Mouse (Mus musculus): ENCODE measurements at regions not wholly inside any gene's neighbourhood (a gene's known extent, or its start where the extent isn't known, plus 50 kb on each side); places are given as distances from the start of the nearest gene placed in this dataset.
A peak's percentile ranks its signal among the peaks of the same experiment; 100 is the strongest.

DNA sequence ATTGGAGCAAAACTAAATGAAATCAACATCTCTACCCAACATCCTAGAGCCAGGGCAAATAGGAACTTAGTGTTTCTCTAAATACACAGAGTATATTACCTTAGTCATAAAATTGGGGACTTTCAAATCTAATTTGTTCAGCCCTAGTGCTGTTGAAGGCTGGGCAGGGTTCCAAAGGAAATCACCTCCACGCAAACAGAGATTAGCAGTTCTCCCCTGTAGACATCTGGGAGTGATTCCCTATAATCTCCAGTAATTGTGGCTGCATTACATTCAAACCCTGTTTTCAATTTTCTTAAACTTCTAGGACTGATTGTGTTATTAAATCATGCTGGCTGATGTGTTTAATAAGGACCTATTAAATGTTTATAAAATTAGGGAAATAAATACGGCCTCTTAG is 519.7 kb downstream of the Ebf1 start:
- H3K36me3 ChIP-seq, result no peaks in the 10 kb centered on the region
- no peak overlapping the region for H3K4me3 ChIP-seq
- no peak overlapping the region for H3K4me2 ChIP-seq
- H3K27me3 ChIP-seq, result no peaks in the 10 kb centered on the region
- no peaks in the 10 kb centered on the region for H3K4me1 ChIP-seq
- WGBS, result 73% methylated on average over 2 of the region's 2 CpGs
- no peak overlapping the region for H3K9ac ChIP-seq
- H3K9me3 ChIP-seq, result no peaks in the 10 kb centered on the region
- ATAC-seq (ENCODE audit: borderline replicate concordance, extremely low read depth, low FRiP score, low TSS enrichment), result no peak
- H3K27ac ChIP-seq, result no peak overlapping the region

DNA sequence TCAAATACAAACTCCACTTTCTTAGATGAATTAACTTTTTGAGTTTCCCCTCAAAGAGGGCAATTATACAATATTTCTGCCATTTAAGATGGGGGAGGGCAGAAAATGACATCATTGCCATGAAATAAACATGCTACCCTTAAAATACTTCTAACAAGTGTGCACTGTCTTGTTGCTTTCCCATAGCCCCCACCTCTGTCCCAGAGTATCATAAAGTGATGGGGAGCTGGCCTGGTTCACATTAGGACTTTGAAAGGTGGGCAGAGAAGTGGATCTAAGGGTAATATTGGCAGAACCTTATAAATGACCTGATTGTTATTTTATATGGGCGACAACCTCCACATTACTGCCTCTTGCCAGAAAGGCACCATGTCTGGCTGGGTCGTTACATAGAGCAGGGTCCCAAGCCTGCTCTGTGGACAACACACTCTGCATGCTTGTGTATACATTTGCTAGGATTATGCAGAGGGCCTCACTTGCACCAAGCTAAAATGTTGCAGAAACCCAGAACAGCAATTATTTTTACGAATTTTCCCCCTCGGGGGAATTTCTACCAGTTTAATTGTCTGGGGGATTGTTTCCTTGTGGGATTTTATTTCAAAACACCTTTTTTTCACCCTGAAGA is 521.3 kb downstream of the Ebf1 start:
- Histone ChIP-seq H3K4me2 (no peak overlapping the region), H3K27me3 (no peaks in the 10 kb centered on the region), H3K9ac (no peak overlapping the region), H3K4me3 (no peak overlapping the region), H3K27ac (no peak overlapping the region), H3K4me1 (no peaks in the 10 kb centered on the region), H3K9me3 (no peaks in the 10 kb centered on the region), H3K36me3 (no peaks in the 10 kb centered on the region)
- ATAC-seq (ENCODE audit: borderline replicate concordance, extremely low read depth, low FRiP score, low TSS enrichment), result no peak
- 72% methylated on average over 4 of the region's 4 CpGs for WGBS

DNA sequence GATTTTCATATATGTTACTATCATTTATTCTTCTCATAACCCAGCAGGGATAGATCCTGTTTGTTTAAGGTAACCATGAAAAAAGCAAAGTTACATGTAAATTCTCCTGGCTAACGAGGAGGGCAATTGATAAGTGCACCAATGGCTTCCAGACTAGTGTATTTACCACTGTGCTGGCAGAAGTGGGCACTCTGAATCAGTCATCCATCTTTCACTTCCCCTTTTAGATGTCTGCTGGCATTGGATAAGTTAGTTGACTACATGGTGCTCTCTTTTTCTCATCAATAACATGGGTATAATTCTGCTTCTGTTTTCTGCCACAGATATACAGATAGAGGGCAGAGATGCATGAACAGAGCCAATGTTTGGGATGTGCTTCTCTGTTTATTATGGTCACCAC is 523.4 kb downstream of the Ebf1 start:
- WGBS, result 70% methylated on average over 1 of the region's 1 CpGs
- no peaks in the 10 kb centered on the region for H3K9me3 ChIP-seq
- no peaks in the 10 kb centered on the region for H3K4me1 ChIP-seq
- ATAC-seq (ENCODE audit: borderline replicate concordance, extremely low read depth, low FRiP score, low TSS enrichment), result no peak
- H3K27me3 ChIP-seq, result no peaks in the 10 kb centered on the region
- H3K4me2 ChIP-seq, result no peak overlapping the region
- H3K4me3 ChIP-seq, result no peak overlapping the region
- H3K27ac ChIP-seq, result no peak overlapping the region
- no peaks in the 10 kb centered on the region for H3K36me3 ChIP-seq
- no peak overlapping the region for H3K9ac ChIP-seq

DNA sequence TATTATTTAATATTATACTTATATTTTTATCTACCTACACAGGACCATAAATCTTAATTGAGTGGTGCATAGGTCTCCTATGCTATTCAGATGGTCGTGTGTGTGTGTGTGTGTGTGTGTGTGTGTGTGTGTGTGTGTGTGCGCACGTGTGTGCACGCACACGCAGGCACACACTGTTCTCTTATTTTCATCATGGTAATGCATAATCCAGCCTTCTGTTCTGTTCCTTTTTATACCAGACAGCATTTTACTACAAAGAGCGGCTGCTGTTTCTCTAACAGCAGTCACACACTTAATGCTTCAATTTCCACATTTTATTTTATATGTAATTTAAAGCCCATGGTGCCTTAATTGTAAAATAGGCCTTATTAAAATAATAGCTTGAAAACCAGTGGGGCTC is 537.0 kb downstream of the Ebf1 start:
- no peaks in the 10 kb centered on the region for H3K9me3 ChIP-seq
- WGBS, result 88% methylated on average over 6 of the region's 6 CpGs
- no peak for ATAC-seq (ENCODE audit: borderline replicate concordance, extremely low read depth, low FRiP score, low TSS enrichment)
- H3K27me3 ChIP-seq, result no peaks in the 10 kb centered on the region
- H3K9ac ChIP-seq, result no peak overlapping the region
- no peak overlapping the region for H3K4me3 ChIP-seq
- H3K4me1 ChIP-seq, result no peaks in the 10 kb centered on the region
- no peak overlapping the region for H3K27ac ChIP-seq
- H3K36me3 ChIP-seq, result no peaks in the 10 kb centered on the region
- H3K4me2 ChIP-seq, result no peak overlapping the region

DNA sequence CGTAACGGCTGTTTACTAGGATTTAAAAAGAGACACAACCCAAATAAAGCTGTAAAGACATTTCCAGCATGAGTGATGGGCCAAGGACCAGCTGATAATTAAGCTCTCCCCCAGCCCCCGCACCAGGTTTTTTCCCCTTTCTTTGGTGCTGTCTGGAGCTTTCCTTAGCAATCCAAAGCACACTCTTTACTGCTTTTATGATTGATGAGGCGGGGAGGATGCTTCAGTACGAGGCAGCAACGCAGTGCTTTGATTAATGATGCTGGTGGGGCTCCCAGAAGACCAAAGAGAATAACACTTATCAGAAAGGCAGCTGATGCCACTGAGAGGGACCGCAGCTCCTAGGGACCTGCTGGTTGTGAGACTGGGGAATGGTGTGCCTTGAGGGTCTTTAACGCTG is 537.4 kb downstream of the Ebf1 start:
- Histone ChIP-seq H3K4me2 (no peak overlapping the region), H3K4me1 (no peaks in the 10 kb centered on the region), H3K27me3 (no peaks in the 10 kb centered on the region), H3K4me3 (no peak overlapping the region), H3K9ac (no peak overlapping the region), H3K27ac (no peak overlapping the region), H3K9me3 (no peaks in the 10 kb centered on the region), H3K36me3 (no peaks in the 10 kb centered on the region)
- WGBS, result 28% methylated on average over 8 of the region's 8 CpGs
- no peak for ATAC-seq (ENCODE audit: borderline replicate concordance, extremely low read depth, low FRiP score, low TSS enrichment)

DNA sequence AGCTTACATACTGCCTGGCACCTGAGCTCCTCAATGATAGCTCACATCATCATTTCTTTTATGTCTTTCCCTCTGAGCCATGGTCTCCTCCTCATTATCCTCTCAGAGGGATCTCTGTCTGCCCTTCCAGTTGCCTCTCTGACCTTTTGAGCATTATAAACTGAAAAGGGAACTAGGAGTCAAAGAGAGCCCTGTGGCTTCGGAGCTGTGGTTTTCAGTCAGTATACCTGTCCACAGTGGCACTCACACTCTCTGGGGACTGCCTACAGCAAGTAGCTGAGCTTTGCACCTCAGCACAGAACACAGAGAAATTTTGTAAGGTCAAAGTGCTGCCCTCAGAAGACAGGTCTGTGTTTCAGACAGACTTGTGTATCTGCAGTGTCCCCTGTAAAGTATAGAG is 538.7 kb downstream of the Ebf1 start:
- no peak for ATAC-seq (ENCODE audit: borderline replicate concordance, extremely low read depth, low FRiP score, low TSS enrichment)
- 59% methylated on average over 1 of the region's 1 CpGs for WGBS
- Histone ChIP-seq H3K27me3 (no peaks in the 10 kb centered on the region), H3K36me3 (no peaks in the 10 kb centered on the region), H3K4me2 (no peak overlapping the region), H3K4me1 (no peaks in the 10 kb centered on the region), H3K4me3 (no peak overlapping the region), H3K27ac (no peak overlapping the region), H3K9me3 (no peaks in the 10 kb centered on the region), H3K9ac (no peak overlapping the region)

DNA sequence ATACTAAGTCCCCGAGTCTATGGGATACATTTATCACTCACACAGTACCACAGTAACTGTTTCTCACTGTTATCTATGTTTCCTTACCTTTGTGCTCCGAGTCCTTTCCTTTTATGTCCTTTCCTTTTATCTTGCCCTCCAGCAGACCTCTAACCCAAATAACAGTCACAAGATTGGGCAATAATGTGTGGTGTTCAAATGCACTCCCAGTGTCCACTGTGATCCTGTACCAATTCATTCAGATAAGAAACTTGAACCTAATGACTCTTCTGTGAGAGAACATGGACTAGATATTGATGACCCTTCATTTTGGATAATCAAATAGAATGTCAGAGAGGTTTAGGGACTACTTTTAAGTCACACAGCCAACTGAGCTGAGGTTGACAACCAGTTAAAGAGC is 541.2 kb downstream of the Ebf1 start:
- Histone ChIP-seq H3K4me3 (no peak overlapping the region), H3K4me1 (no peaks in the 10 kb centered on the region), H3K27me3 (no peaks in the 10 kb centered on the region), H3K36me3 (no peaks in the 10 kb centered on the region), H3K9ac (no peak overlapping the region), H3K9me3 (no peaks in the 10 kb centered on the region), H3K27ac (no peak overlapping the region), H3K4me2 (no peak overlapping the region)
- no peak for ATAC-seq (ENCODE audit: borderline replicate concordance, extremely low read depth, low FRiP score, low TSS enrichment)
- 38% methylated on average over 2 of the region's 2 CpGs for WGBS

DNA sequence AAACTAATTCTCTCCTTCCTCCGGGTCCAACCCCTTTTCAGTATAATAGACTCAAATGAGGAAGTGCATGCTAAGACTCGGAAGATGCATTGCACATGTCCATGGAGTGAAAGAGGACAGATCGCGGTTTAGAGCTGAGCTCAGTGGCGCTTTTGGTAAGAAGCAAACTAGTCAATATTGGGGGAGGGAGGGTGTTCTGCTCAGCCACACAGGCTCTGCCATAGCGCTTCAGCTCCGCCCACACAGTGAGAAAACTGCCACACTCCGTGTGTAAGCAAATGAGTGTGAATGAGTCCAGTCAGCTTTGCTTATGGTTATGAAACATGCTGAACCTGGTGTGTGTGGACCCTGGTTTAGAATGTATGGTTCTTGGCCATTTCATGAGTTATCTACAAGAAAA is 543.8 kb downstream of the Ebf1 start:
- H3K9me3 ChIP-seq, result no peaks in the 10 kb centered on the region
- no peak overlapping the region for H3K4me2 ChIP-seq
- H3K9ac ChIP-seq, result no peak overlapping the region
- no peak for ATAC-seq (ENCODE audit: borderline replicate concordance, extremely low read depth, low FRiP score, low TSS enrichment)
- H3K27ac ChIP-seq, result no peak overlapping the region
- no peaks in the 10 kb centered on the region for H3K36me3 ChIP-seq
- whole genome bisulfite sequencing, result 76% methylated on average over 8 of the region's 8 CpGs
- no peaks in the 10 kb centered on the region for H3K4me1 ChIP-seq
- H3K27me3 ChIP-seq, result no peaks in the 10 kb centered on the region
- no peak overlapping the region for H3K4me3 ChIP-seq

DNA sequence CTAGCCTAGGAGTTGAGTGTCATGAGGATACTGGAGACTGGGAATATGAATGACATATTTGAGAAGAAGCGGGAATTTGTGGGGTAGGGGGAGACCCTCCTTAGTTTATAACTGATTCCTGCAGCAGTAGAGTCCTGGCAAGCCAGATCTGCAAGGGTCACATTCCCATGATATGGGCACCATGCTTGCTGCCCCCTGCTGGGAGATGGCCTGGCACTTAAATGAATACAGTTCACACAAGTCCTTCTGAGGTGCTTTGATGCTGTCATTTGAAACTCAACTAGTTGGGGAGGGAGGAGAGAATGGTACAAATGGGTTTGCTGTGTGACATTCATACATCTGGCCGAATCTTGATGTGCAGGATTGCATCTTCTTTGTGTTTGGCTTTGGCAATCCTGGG is 556.4 kb downstream of the Ebf1 start:
- WGBS, result 84% methylated on average over 2 of the region's 2 CpGs
- Histone ChIP-seq H3K9me3 (no peaks in the 10 kb centered on the region), H3K27me3 (no peaks in the 10 kb centered on the region), H3K4me3 (no peak overlapping the region), H3K4me1 (peaks cover 10% of the 10 kb centered on the region; the same call in 1 of the 2 replicates), H3K27ac (no peak overlapping the region), H3K9ac (no peak overlapping the region), H3K4me2 (no peak overlapping the region), H3K36me3 (no peaks in the 10 kb centered on the region)
- ATAC-seq (ENCODE audit: borderline replicate concordance, extremely low read depth, low FRiP score, low TSS enrichment), result no peak

DNA sequence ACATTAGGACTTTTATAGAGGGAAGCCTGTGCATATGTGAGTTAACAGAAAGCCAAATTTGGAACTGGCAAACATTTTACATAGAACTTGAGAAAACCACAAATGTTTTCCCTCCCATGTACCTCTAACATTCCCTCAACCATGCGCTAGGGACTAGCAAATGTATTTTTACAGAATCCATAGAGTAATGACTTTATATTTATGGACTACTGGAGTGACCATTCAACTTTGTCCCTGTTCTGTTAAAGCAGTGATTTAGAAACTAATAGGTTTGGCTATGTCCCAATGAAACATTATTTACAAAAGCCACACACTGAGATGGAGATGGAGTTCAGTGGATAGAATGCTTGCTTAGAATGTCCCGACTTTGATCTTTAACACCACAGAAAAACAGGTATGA is 557.0 kb downstream of the Ebf1 start:
- 61% methylated on average over 2 of the region's 2 CpGs for WGBS
- peaks cover 10% of the 10 kb centered on the region; the same call in 1 of the 2 replicates for H3K4me1 ChIP-seq
- H3K27ac ChIP-seq, result no peak overlapping the region
- no peak overlapping the region for H3K4me3 ChIP-seq
- no peak for ATAC-seq (ENCODE audit: borderline replicate concordance, extremely low read depth, low FRiP score, low TSS enrichment)
- no peak overlapping the region for H3K9ac ChIP-seq
- no peaks in the 10 kb centered on the region for H3K27me3 ChIP-seq
- no peak overlapping the region for H3K4me2 ChIP-seq
- H3K9me3 ChIP-seq, result no peaks in the 10 kb centered on the region
- H3K36me3 ChIP-seq, result no peaks in the 10 kb centered on the region

DNA sequence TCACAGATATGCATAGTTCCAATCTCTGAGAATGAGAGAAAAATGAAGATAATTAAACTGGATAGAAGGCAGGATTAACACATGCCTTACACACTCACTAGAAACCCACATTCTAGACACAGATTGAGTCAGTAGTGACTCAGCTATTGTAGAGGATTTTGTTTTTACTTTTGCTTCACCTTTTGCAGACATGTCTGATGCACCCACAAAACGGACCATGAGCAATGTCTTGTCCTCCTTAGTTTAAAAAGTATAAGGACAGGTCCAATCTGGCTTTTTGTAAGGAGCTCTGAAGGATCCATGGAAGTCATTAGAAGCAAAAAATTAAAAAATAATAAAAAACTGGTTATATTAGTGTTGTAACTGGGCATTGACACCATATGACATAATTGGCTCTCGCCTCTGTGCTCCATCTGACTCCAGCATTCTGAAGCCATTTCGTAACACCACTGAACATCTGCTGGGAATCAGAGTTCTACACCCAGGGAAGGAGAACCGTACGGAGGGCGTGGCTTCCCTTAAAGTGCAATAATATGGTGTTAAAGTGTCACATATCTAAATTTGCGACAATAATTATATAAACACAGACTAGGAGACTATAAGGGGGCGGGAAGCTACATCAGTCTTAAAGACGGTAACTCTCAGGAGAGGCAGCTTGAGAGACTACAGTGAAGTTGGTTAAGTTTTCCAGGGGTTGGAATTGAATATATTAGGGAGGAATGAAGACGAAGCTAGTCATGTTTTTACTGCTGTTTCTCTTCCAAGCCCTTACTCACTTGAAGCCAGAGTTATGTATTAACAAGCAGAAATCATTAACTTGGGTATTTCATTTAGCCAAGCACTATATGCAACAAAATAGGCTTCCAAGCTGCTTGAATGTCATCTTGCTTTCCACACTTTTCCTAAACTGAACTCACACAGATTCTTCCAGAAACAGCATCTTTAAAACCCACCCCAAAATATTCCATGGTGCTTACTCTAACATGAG is 558.0 kb downstream of the Ebf1 start:
- no peaks in the 10 kb centered on the region for H3K27me3 ChIP-seq
- no peak overlapping the region for H3K9ac ChIP-seq
- no peaks in the 10 kb centered on the region for H3K9me3 ChIP-seq
- H3K27ac ChIP-seq, result no peak overlapping the region
- WGBS, result 49% methylated on average over 10 of the region's 10 CpGs
- peaks cover 10% of the 10 kb centered on the region; the same call in 1 of the 2 replicates for H3K4me1 ChIP-seq
- peak; percentile 85; the same call in 1 of the 2 replicates for ATAC-seq (ENCODE audit: borderline replicate concordance, extremely low read depth, low FRiP score, low TSS enrichment)
- no peak overlapping the region for H3K4me3 ChIP-seq
- H3K36me3 ChIP-seq, result no peaks in the 10 kb centered on the region
- no peak overlapping the region for H3K4me2 ChIP-seq

DNA sequence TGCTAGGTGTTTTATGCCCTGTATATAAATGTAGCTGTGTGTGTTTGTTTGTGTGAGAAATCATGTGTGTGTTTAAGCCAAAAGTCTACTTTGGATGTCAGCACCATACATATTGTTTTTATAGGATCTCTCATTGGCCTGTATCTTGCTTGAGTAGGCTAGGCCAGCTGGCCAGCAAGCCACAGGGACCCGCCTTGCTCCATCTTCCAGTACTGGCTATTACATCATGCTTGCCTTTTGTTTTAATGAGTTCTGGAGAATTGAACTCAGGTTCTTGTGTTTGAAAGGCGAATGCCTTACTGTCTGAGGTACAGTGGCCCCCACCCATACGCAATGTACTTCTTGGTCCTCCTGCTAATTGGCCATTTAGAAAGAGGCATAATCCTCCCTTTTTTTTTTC is 559.9 kb downstream of the Ebf1 start:
- H3K27ac ChIP-seq, result no peak overlapping the region
- H3K9ac ChIP-seq, result no peak overlapping the region
- WGBS, result 93% methylated on average over 3 of the region's 3 CpGs
- no peak overlapping the region for H3K4me2 ChIP-seq
- H3K4me3 ChIP-seq, result no peak overlapping the region
- H3K4me1 ChIP-seq, result peaks cover 10% of the 10 kb centered on the region; the same call in 1 of the 2 replicates
- no peaks in the 10 kb centered on the region for H3K9me3 ChIP-seq
- H3K36me3 ChIP-seq, result no peaks in the 10 kb centered on the region
- no peak for ATAC-seq (ENCODE audit: borderline replicate concordance, extremely low read depth, low FRiP score, low TSS enrichment)
- no peaks in the 10 kb centered on the region for H3K27me3 ChIP-seq
